Mouse (Mus musculus) brain, embryonic 14.5 days (tissue): ENCODE measurements around the gene Sit1. TPM values are rescaled to one million over a fixed set of nuclear protein-coding genes. Genes with fewer than 3 reads are reported as not detected.

Source experiments
- DNase-seq: peaks from one replicate; pipeline ENCODE4 v3.0.0-alpha.2; 2011; ENCODE audit warnings: low read depth
- CTCF ChIP-seq: fragments of 200-500 bp; IDR thresholded peaks from 2 replicates; pipeline ENCODE4 v1.5.1; 2012; ENCODE audit warnings: inconsistent platforms, mild to moderate bottlenecking, moderate library complexity, borderline replicate concordance; ENCODE audit not compliant: insufficient read depth, insufficient read length; ENCODE audit errors: extremely low read depth
- POLR2A ChIP-seq: fragments of 200-500 bp; IDR thresholded peaks from 2 replicates; pipeline ENCODE4 v1.6.1; 2012; ENCODE audit warnings: mild to moderate bottlenecking, inconsistent platforms, borderline replicate concordance; ENCODE audit not compliant: poor library complexity, insufficient read depth, insufficient read length, severe bottlenecking; ENCODE audit errors: extremely low read depth
- polyA plus RNA-seq: library from polyadenylated mRNA; depleted of rRNA; stranded (reverse); fragments of >200 nt; gene quantifications from 2 replicates; pipeline ENCODE4 v1.2.3, GENCODE M21; 2012; rRNA removed

The Sit1 gene
- polyA plus RNA-seq: not detected in 2 replicates

GRCm38 (mm10) chr4:43483535-43484091 is at the start of gene Sit1:
Gene Sit1, minus strand, starts transcription at chr4:43483734.
- TF ChIP-seq CTCF: no peak
- no peak for TF ChIP-seq POLR2A
- no peak for DNase-seq

GRCm38 (mm10) chr4:43533270-43533669 is 49.7 kb upstream of the Sit1 start:
- no peak for DNase-seq
- TF ChIP-seq POLR2A (no peak), CTCF (no peak)

- TF ChIP-seq POLR2A: no peak
- peak; percentile 78; the same call in 1 of the 2 replicates for TF ChIP-seq CTCF
- peak; percentile 84 for DNase-seq
These were observed 47.0 kb upstream of the Sit1 start for GRCm38 (mm10) chr4:43530581-43530980.

GRCm38 (mm10) chr4:43530081-43530501 is 46.6 kb upstream of the Sit1 start:
- DNase-seq: no peak
- no peak for TF ChIP-seq CTCF
- TF ChIP-seq POLR2A: no peak

GRCm38 (mm10) chr4:43528487-43528886 is 45.0 kb upstream of the Sit1 start:
- TF ChIP-seq CTCF (no peak), POLR2A (no peak)
- DNase-seq: no peak

GRCm38 (mm10) chr4:43527880-43528279 is 44.3 kb upstream of the Sit1 start:
- no peak for DNase-seq
- TF ChIP-seq POLR2A: no peak
- TF ChIP-seq CTCF: peak; percentile 33; the same call in 1 of the 2 replicates

- no peak for TF ChIP-seq POLR2A
- TF ChIP-seq CTCF: no peak
- DNase-seq: peak; percentile 91
These were observed 36.4 kb upstream of the Sit1 start for GRCm38 (mm10) chr4:43519956-43520355.

- DNase-seq: no peak
- TF ChIP-seq POLR2A (no peak), CTCF (no peak)
These were observed 36.0 kb upstream of the Sit1 start for GRCm38 (mm10) chr4:43519551-43519950.

GRCm38 (mm10) chr4:43515764-43516708 is 32.5 kb upstream of the Sit1 start:
- TF ChIP-seq POLR2A (no peak), CTCF (no peak)
- DNase-seq: no peak

GRCm38 (mm10) chr4:43513791-43514190 is 30.3 kb upstream of the Sit1 start:
- DNase-seq: no peak
- TF ChIP-seq CTCF (no peak), POLR2A (no peak)

GRCm38 (mm10) chr4:43513300-43513699 is 29.8 kb upstream of the Sit1 start:
- TF ChIP-seq CTCF (no peak), POLR2A (no peak)
- DNase-seq: no peak
